Mouse (Mus musculus) forebrain, embryonic 16.5 days (tissue): ENCODE results near the gene Farp1. TPM values are rescaled to one million over a fixed set of nuclear protein-coding genes. Genes with fewer than 3 reads are reported as not detected.

Experiments used
- ATAC-seq: fragments of 200-750 bp; cut with Nextera tagmentation; 2 replicates; pipeline ENCODE4 v1.8.0; 2017; ENCODE audit warnings: mild to moderate bottlenecking, moderate library complexity
- H3K27ac ChIP-seq: fragments of 300-500 bp; sonication (generic); 2 replicates; pipeline ENCODE4 v1.5.1; 2014; ENCODE audit warnings: low read length, control low read depth
- H3K27me3 ChIP-seq: fragments of 300-500 bp; sonication (generic); replicated peaks from 2 replicates; pipeline ENCODE4 v1.6.1; 2014; ENCODE audit warnings: low read length; ENCODE audit not compliant: control insufficient read depth, insufficient read depth
- H3K36me3 ChIP-seq: fragments of 300-500 bp; sonication (generic); 2 replicates; pipeline ENCODE4 v1.6.1; 2014; ENCODE audit not compliant: control insufficient read depth, insufficient read depth
- H3K4me1 ChIP-seq: fragments of 300-500 bp; sonication (generic); replicated peaks from 2 replicates; pipeline ENCODE4 v1.6.1; 2014; ENCODE audit warnings: low read length; ENCODE audit not compliant: control insufficient read depth, insufficient read depth
- H3K4me2 ChIP-seq: fragments of 300-500 bp; sonication (generic); 2 replicates; pipeline ENCODE4 v1.6.1; 2014; ENCODE audit warnings: mild to moderate bottlenecking, low read length, control low read depth
- H3K4me3 ChIP-seq: fragments of 300-500 bp; sonication (generic); replicated peaks from 2 replicates; pipeline ENCODE4 v1.5.1; 2014; ENCODE audit warnings: mild to moderate bottlenecking, low read length, control low read depth
- H3K9ac ChIP-seq: fragments of 300-500 bp; sonication (generic); replicated peaks from 2 replicates; pipeline ENCODE4 v1.6.1; 2014; ENCODE audit warnings: low read depth, low read length, control low read depth
- H3K9me3 ChIP-seq: fragments of 300-500 bp; sonication (generic); 2 replicates; pipeline ENCODE4 v1.6.1; 2016; ENCODE audit warnings: low read length; ENCODE audit not compliant: control insufficient read depth
- WGBS: fragments of 180-500 bp; shearing (Covaris S2); extraction: QIAGEN DNeasy Blood & Tissue Kit; methylation state at CpG from one replicate; pipeline ENCODE4 v1.1.7; 2014; 5-methylcytosine and 5-hydroxymethylcytosine counted together
- polyA plus RNA-seq: library from polyadenylated mRNA; unstranded; fragments of >200 nt; fragmentation: Nextera tagmentation; extraction: Ambion mirVana; gene quantifications from 2 replicates; pipeline ENCODE4 v1.2.1, GENCODE M21; 2015

Farp1 gene
- polyA plus RNA-seq, 1 experiment from 2014 or later = 43.6 TPM

GRCm38 (mm10) chr14:121107707-121108285, 72.8 kb downstream of the Farp1 start:
- Histone ChIP-seq H3K27me3 (no peaks in the 10 kb centered on the region), H3K27ac (no peak overlapping the region), H3K36me3 (no peaks in the 10 kb centered on the region), H3K9ac (no peak overlapping the region), H3K4me1 (peaks cover 21% of the 10 kb centered on the region), H3K4me3 (no peak overlapping the region), H3K4me2 (no peak overlapping the region), H3K9me3 (no peaks in the 10 kb centered on the region)
- WGBS = 46% methylated on average over 10 of the region's 10 CpGs
- ATAC-seq = no peak

GRCm38 (mm10) chr14:121108439-121109115, 73.6 kb downstream of the Farp1 start:
- Histone ChIP-seq H3K9ac (no peak overlapping the region), H3K27me3 (no peaks in the 10 kb centered on the region), H3K4me1 (peaks cover 17% of the 10 kb centered on the region), H3K4me3 (no peak overlapping the region), H3K36me3 (no peaks in the 10 kb centered on the region), H3K27ac (no peak overlapping the region), H3K4me2 (no peak overlapping the region), H3K9me3 (no peaks in the 10 kb centered on the region)
- 20% methylated on average over 8 of the region's 8 CpGs for WGBS
- no peak for ATAC-seq

- no peak overlapping the region for H3K4me3 ChIP-seq
- H3K4me1 ChIP-seq = peaks cover 16% of the 10 kb centered on the region
- H3K36me3 ChIP-seq = no peaks in the 10 kb centered on the region
- WGBS = 16% methylated on average over 9 of the region's 9 CpGs
- H3K9ac ChIP-seq = no peak overlapping the region
- H3K27ac ChIP-seq = peak overlapping the region; percentile 19; the same call in 1 of the 2 replicates
- no peak for ATAC-seq
- H3K4me2 ChIP-seq = no peak overlapping the region
- H3K9me3 ChIP-seq = no peaks in the 10 kb centered on the region
- H3K27me3 ChIP-seq = no peaks in the 10 kb centered on the region
These were observed 74.1 kb downstream of the Farp1 start for GRCm38 (mm10) chr14:121109116-121109504.

- Histone ChIP-seq H3K9ac (no peak overlapping the region), H3K27ac (no peak overlapping the region), H3K4me3 (no peak overlapping the region), H3K4me1 (peaks cover 16% of the 10 kb centered on the region), H3K36me3 (no peaks in the 10 kb centered on the region), H3K4me2 (no peak overlapping the region), H3K27me3 (no peaks in the 10 kb centered on the region), H3K9me3 (no peaks in the 10 kb centered on the region)
- 91% methylated on average over 13 of the region's 13 CpGs for WGBS
- no peak for ATAC-seq
These were observed 75.7 kb downstream of the Farp1 start for GRCm38 (mm10) chr14:121110492-121111267.

GRCm38 (mm10) chr14:121112061-121112460, 77.1 kb downstream of the Farp1 start:
- no peak overlapping the region for H3K4me3 ChIP-seq
- no peak overlapping the region for H3K27ac ChIP-seq
- no peak for ATAC-seq
- 92% methylated on average over 8 of the region's 8 CpGs for WGBS
- no peak overlapping the region for H3K9ac ChIP-seq
- H3K9me3 ChIP-seq = no peaks in the 10 kb centered on the region
- no peaks in the 10 kb centered on the region for H3K36me3 ChIP-seq
- no peak overlapping the region for H3K4me2 ChIP-seq
- H3K27me3 ChIP-seq = no peaks in the 10 kb centered on the region
- H3K4me1 ChIP-seq = peaks cover 16% of the 10 kb centered on the region

GRCm38 (mm10) chr14:121113785-121114184, 78.8 kb downstream of the Farp1 start:
- Histone ChIP-seq H3K4me2 (no peak overlapping the region), H3K9ac (no peak overlapping the region), H3K27me3 (no peaks in the 10 kb centered on the region), H3K36me3 (no peaks in the 10 kb centered on the region), H3K9me3 (no peaks in the 10 kb centered on the region), H3K27ac (no peak overlapping the region), H3K4me1 (peaks cover 5% of the 10 kb centered on the region), H3K4me3 (no peak overlapping the region)
- ATAC-seq = no peak
- 81% methylated on average over 6 of the region's 6 CpGs for WGBS

- H3K4me1 ChIP-seq = no peaks in the 10 kb centered on the region
- H3K27me3 ChIP-seq = no peaks in the 10 kb centered on the region
- no peak overlapping the region for H3K4me3 ChIP-seq
- WGBS = 85% methylated on average over 4 of the region's 4 CpGs
- H3K36me3 ChIP-seq = no peaks in the 10 kb centered on the region
- H3K4me2 ChIP-seq = no peak overlapping the region
- no peak overlapping the region for H3K9ac ChIP-seq
- ATAC-seq = no peak
- H3K27ac ChIP-seq = no peak overlapping the region
- no peaks in the 10 kb centered on the region for H3K9me3 ChIP-seq
These were observed 81.7 kb downstream of the Farp1 start for GRCm38 (mm10) chr14:121116696-121117095.

GRCm38 (mm10) chr14:121118860-121119259, 83.9 kb downstream of the Farp1 start:
- WGBS = 73% methylated on average over 7 of the region's 7 CpGs
- no peaks in the 10 kb centered on the region for H3K27me3 ChIP-seq
- ATAC-seq = no peak
- H3K9me3 ChIP-seq = no peaks in the 10 kb centered on the region
- H3K4me3 ChIP-seq = no peak overlapping the region
- H3K36me3 ChIP-seq = no peaks in the 10 kb centered on the region
- no peaks in the 10 kb centered on the region for H3K4me1 ChIP-seq
- no peak overlapping the region for H3K9ac ChIP-seq
- no peak overlapping the region for H3K27ac ChIP-seq
- H3K4me2 ChIP-seq = no peak overlapping the region

GRCm38 (mm10) chr14:121121664-121122063, 86.7 kb downstream of the Farp1 start:
- Histone ChIP-seq H3K9me3 (no peaks in the 10 kb centered on the region), H3K36me3 (no peaks in the 10 kb centered on the region), H3K9ac (no peak overlapping the region), H3K27me3 (no peaks in the 10 kb centered on the region), H3K4me2 (no peak overlapping the region), H3K4me3 (no peak overlapping the region), H3K27ac (no peak overlapping the region), H3K4me1 (0 out of 2 replicates have a peak, but pooled peaks cover 2% of the 10 kb centered on the region)
- ATAC-seq = no peak
- 87% methylated on average over 3 of the region's 3 CpGs for WGBS
